Mouse (Mus musculus) small intestine, adult 2 months (tissue): ENCODE measurements at regions not wholly inside any gene's neighbourhood (a gene's known extent, or its start where the extent isn't known, plus 50 kb on each side); places are given as distances from the start of the nearest gene placed in this dataset.

ENCODE experiments used
- CTCF ChIP-seq: fragments of 200-500 bp; IDR thresholded peaks from 2 replicates; pipeline ENCODE4 v1.5.1; 2012; ENCODE audit warnings: low read depth, mild to moderate bottlenecking, control low read depth, inconsistent platforms, low read length, moderate library complexity, mixed read lengths; ENCODE audit not compliant: insufficient replicate concordance, insufficient read length; ENCODE audit errors: extremely low read depth
- POLR2A ChIP-seq: fragments of 200-500 bp; IDR thresholded peaks from 2 replicates; pipeline ENCODE4 v1.6.1; 2012; ENCODE audit warnings: low read depth, mild to moderate bottlenecking, control low read depth, inconsistent platforms, low read length, moderate library complexity

DNA sequence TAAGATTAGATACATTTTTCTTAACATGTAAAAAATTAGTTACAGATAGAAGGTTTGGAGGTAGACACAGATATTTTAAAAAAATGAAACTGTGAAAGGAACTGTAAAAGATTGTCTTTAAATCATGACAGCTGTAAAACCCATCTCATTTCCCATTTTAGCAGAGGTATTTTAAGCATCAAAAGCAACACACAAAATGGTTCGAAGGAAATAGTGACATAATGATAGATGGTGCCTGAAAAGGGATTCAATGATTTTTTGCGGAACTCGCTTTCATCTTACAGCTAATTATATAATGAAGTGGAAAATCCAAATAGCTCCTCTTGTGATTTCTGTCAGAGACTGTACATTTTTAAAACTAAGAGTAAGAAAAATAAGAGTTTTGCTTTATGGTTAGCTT is 1074.5 kb upstream of the Slc10a2 start:
- TF ChIP-seq POLR2A (no peak), CTCF (no peak)
